Mouse (Mus musculus) spleen, adult 2 months (tissue): ENCODE data around the gene Stk11.

ENCODE experiments used
- CTCF ChIP-seq: fragments of 200-500 bp; IDR thresholded peaks from 2 replicates; pipeline ENCODE4 v1.5.1; 2011; ENCODE audit warnings: mild to moderate bottlenecking, inconsistent platforms; ENCODE audit not compliant: insufficient read depth, insufficient read length, insufficient replicate concordance; ENCODE audit errors: extremely low read depth
- POLR2A ChIP-seq: fragments of 200-500 bp; IDR thresholded peaks from 2 replicates; pipeline ENCODE4 v1.6.1; 2011; ENCODE audit warnings: low read depth, low read length, inconsistent platforms

GRCm38 (mm10) chr10:80172527-80173292 lies 57.1 kb downstream of the Stk11 start, which contains the start of gene 1600002K03Rik:
- TF ChIP-seq CTCF = no peak
- peak; percentile 66 for TF ChIP-seq POLR2A
